Mouse (Mus musculus): ENCODE results near the gene March10. TPM values are rescaled to one million over a fixed set of nuclear protein-coding genes. Genes with fewer than 3 reads are reported as not detected.

March10 gene
- polyA plus RNA-seq, 1 experiment from 2014 or later, result not detected

DNA sequence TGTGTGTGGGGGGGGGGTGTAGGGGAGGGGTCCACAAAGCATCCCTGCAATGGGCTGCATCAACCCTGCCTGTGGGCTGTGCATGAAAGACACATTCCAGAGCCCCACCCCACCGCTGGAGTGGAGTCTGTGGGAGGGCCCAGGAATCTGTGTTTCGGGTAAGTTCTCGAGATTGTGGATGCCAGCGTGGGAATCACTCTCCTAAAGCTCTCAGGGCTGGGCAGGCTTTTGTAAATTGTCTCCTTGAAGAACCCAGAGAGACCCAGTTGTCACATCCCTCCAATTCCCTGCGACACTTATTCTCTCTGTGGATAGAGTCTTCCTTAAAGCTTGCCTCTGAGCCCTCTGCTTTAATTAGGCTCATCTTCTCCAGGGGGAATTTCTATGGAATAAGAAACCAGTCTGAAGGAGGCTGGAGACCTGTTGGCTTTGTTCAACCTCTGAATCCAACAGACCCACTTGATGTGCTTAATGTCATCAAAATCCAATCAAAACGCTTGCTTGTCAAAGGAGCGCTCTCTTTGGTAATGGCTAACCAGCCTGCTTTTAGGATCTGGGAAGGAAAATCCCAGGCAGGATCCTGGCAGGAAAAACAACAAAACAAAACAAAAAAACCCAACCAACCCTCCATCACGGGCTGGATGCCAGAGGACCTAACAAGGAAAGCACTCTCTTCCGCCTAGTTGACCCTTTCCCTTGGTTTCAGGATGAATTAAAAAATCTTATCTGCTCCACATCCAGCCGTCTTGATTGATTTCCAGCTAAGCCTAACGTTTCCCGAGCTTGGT lies 92.7 kb downstream of the March10 start:
- Histone ChIP-seq H3K9me3 (no peaks in the 10 kb centered on the region), H3K27me3 (replicated peaks) (0 out of 2 replicates have a peak, but pooled peaks cover 3% of the 10 kb centered on the region), H3K4me2 (peak overlapping the region; percentile 95), H3K36me3 (no peaks in the 10 kb centered on the region), H3K27ac (no peak overlapping the region), H3K4me1 (peaks cover 23% of the 10 kb centered on the region), H3K9ac (no peak overlapping the region), H3K4me3 (replicated peaks) (peak overlapping the region; percentile 54; the same call in 1 of the 2 replicates)
- ATAC-seq (ENCODE audit: insufficient read depth, low FRiP score, low read depth), result no peak
- 46% methylated on average over 12 of the region's 12 CpGs for WGBS

DNA sequence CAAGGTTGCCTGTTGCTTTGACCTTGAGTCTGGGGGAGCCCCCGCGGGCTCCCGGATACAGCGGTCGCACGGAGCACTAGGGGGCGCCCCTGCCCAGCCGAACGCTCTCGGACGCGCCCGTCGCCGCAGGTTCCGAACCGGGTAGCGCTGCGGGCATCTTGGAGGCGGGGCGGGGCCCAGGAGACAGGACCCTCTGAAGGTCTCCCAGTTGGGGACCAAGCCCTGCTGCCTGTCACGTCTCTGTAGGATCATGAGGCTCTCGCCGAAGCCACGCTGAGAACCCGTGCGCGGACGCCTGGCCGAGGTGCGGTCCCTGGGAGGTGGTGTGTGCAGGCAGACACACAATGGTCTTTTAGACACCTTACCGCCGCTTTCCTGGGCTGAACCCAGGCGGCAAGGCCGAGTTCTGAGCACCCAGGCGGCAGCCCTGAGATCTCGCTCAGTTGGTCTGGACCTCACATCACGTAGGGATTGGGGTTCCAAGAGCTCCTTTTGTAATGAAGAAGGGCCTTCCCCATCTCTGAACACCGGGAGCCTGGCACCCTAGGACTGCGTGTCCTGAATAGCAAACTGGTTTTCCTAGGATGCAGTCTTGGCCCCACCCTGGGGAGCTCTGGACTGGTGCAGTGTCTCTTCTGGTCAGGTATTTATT lies 93.5 kb downstream of the March10 start:
- 2% methylated on average over 40 of the region's 40 CpGs for WGBS
- peak; percentile 69 for ATAC-seq (ENCODE audit: insufficient read depth, low FRiP score, low read depth)
- peak overlapping the region; percentile 54 for H3K4me3 ChIP-seq (replicated peaks)
- peak overlapping the region; percentile 9; the same call in 1 of the 2 replicates for H3K9ac ChIP-seq
- peaks cover 23% of the 10 kb centered on the region for H3K4me1 ChIP-seq
- H3K27ac ChIP-seq, result no peak overlapping the region
- no peaks in the 10 kb centered on the region for H3K36me3 ChIP-seq
- 0 out of 2 replicates have a peak, but pooled peaks cover 3% of the 10 kb centered on the region for H3K27me3 ChIP-seq (replicated peaks)
- H3K4me2 ChIP-seq, result peak overlapping the region; percentile 95
- H3K9me3 ChIP-seq, result no peaks in the 10 kb centered on the region

DNA sequence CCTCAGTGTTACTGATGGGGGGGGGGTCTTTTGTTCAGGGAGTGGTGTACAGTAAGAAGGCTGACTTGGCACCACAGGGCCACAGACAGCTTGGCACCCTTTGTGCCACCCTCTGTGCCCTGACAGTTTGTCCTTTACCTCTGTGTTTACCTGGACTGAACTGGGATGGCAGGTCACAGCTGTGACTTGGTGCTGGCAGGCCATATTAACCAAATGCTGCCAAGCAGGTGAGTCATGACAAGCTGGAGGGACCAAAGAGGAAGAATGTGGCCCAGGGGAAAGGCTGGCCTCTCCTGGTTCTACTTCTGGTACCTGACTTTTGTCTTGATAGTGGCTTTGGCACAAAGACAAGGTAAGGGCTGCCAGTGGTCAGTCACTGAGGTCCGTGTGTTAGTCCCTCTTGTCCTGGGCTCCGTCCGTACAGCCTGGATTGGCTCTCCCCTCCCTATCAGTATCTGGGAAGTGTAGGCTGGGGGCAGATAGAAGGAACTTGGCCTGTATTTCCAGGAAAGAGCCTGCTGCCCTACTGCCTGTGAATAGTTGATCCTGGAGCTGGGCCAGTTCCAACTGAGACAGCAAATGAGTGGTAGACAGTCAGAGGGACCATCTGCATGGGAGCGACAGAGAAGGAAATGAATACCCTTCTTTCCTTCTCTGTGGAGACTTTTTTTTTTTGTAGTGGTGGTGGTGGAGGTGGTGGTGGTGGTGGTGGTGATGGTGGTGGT lies 94.3 kb downstream of the March10 start:
- H3K4me1 ChIP-seq, result peaks cover 23% of the 10 kb centered on the region
- ATAC-seq (ENCODE audit: insufficient read depth, low FRiP score, low read depth), result no peak

DNA sequence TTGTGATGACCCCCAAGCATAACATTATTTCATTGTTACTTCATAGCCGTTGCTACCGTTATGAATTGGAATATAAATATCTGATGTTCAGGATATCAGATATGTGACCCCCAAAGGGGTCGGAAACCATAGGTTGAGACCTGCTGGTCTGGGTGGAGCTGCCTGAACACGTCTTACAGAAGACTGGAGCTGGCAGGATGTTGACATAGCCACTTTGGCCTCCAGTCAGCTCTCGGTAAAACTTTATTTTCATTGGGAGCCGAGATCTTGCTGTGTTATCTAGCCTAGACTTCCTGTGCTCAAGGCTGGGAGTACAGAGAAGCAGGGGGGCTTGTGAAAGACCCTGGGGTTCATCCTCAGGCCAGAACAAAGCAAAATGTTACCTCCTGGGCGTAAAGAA lies 100.2 kb downstream of the March10 start:
- Histone ChIP-seq H3K9me3 (no peaks in the 10 kb centered on the region), H3K36me3 (no peaks in the 10 kb centered on the region), H3K9ac (no peak overlapping the region), H3K27me3 (replicated peaks) (0 out of 2 replicates have a peak, but pooled peaks cover 3% of the 10 kb centered on the region), H3K4me1 (peaks cover 18% of the 10 kb centered on the region), H3K27ac (no peak overlapping the region), H3K4me3 (replicated peaks) (no peak overlapping the region), H3K4me2 (no peak overlapping the region)
- WGBS, result 43% methylated on average over 7 of the region's 7 CpGs
- no peak for ATAC-seq (ENCODE audit: insufficient read depth, low FRiP score, low read depth)

More for the DNA sequence above, 94.3 kb downstream of the March10 start:
- H3K4me2 ChIP-seq, result no peak overlapping the region
- no peaks in the 10 kb centered on the region for H3K9me3 ChIP-seq
- 0 out of 2 replicates have a peak, but pooled peaks cover 3% of the 10 kb centered on the region for H3K27me3 ChIP-seq (replicated peaks)
- H3K9ac ChIP-seq, result no peak overlapping the region
- H3K4me3 ChIP-seq (replicated peaks), result no peak overlapping the region
- WGBS, result 90% methylated on average over 4 of the region's 4 CpGs
- no peaks in the 10 kb centered on the region for H3K36me3 ChIP-seq
- no peak overlapping the region for H3K27ac ChIP-seq

DNA sequence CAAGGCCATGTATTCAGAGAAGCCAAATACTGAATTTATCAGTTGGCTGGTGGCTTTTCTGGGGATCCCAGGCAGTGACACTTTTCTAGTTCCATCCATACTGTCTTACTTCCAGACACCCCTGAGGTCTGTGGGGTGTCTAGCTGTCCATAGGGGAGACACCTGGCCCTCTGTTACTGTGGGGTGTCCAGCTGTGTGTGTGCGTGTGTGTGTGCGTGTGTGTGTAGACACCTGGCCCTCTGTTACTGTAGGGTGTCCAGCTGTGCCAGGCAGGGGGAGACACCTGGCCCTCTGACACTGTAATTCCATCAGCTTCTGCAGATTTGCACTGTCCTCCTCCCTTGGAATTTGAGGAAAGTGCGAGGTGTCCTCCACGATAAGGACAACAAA lies 102.6 kb downstream of the March10 start:
- Histone ChIP-seq H3K9me3 (no peaks in the 10 kb centered on the region), H3K4me2 (no peak overlapping the region), H3K9ac (no peak overlapping the region), H3K36me3 (no peaks in the 10 kb centered on the region), H3K27me3 (replicated peaks) (no peaks in the 10 kb centered on the region), H3K4me3 (replicated peaks) (no peak overlapping the region), H3K4me1 (peaks cover 22% of the 10 kb centered on the region), H3K27ac (no peak overlapping the region)
- no peak for ATAC-seq (ENCODE audit: insufficient read depth, low FRiP score, low read depth)
- 76% methylated on average over 4 of the region's 4 CpGs for WGBS

- Histone ChIP-seq H3K36me3 (no peaks in the 10 kb centered on the region), H3K9me3 (no peaks in the 10 kb centered on the region), H3K9ac (no peak overlapping the region), H3K4me1 (peaks cover 22% of the 10 kb centered on the region), H3K27ac (peak overlapping the region; percentile 60), H3K27me3 (replicated peaks) (no peaks in the 10 kb centered on the region), H3K4me3 (replicated peaks) (no peak overlapping the region), H3K4me2 (no peak overlapping the region)
- WGBS, result 39% methylated on average over 9 of the region's 9 CpGs
- ATAC-seq (ENCODE audit: insufficient read depth, low FRiP score, low read depth), result 0 out of 2 replicates have a peak, but pooled peaks have one; percentile 12
These were observed 103.3 kb downstream of the March10 start for GRCm38 (mm10) chr11:105352954-105353890.

DNA sequence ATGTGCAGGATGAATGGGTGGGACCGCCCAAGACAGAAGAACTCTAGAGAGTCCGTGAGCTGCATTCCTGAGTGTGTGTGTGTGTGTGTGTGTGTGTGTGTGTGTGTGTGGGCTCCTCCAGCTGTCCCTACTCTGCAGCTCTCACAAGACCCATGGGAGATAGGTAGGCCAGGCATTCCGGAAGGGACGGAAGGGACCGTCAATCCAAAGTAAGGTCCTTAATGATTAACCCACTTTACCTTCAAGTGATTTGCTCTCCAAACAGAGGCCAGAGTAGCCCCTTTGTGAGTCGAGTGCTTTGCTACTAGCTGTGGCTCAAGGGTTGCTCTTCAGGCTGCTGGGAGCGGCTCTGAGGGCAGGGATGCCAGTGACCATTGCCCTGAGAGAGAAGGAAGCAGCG lies 104.4 kb downstream of the March10 start:
- WGBS, result 59% methylated on average over 8 of the region's 8 CpGs
- Histone ChIP-seq H3K4me1 (peaks cover 22% of the 10 kb centered on the region), H3K9ac (no peak overlapping the region), H3K27ac (peak overlapping the region; percentile 60; the same call in 1 of the 2 replicates), H3K4me2 (no peak overlapping the region), H3K4me3 (replicated peaks) (no peak overlapping the region), H3K9me3 (no peaks in the 10 kb centered on the region), H3K36me3 (no peaks in the 10 kb centered on the region), H3K27me3 (replicated peaks) (no peaks in the 10 kb centered on the region)
- ATAC-seq (ENCODE audit: insufficient read depth, low FRiP score, low read depth), result peak; percentile 59

GRCm38 (mm10) chr11:105350643-105351042 lies 105.9 kb downstream of the March10 start:
- no peak overlapping the region for H3K9ac ChIP-seq
- H3K27ac ChIP-seq, result no peak overlapping the region
- no peaks in the 10 kb centered on the region for H3K9me3 ChIP-seq
- peaks cover 22% of the 10 kb centered on the region for H3K4me1 ChIP-seq
- WGBS, result 84% methylated on average over 7 of the region's 7 CpGs
- H3K4me2 ChIP-seq, result no peak overlapping the region
- H3K36me3 ChIP-seq, result no peaks in the 10 kb centered on the region
- ATAC-seq (ENCODE audit: insufficient read depth, low FRiP score, low read depth), result no peak
- H3K27me3 ChIP-seq (replicated peaks), result no peaks in the 10 kb centered on the region
- H3K4me3 ChIP-seq (replicated peaks), result no peak overlapping the region

DNA sequence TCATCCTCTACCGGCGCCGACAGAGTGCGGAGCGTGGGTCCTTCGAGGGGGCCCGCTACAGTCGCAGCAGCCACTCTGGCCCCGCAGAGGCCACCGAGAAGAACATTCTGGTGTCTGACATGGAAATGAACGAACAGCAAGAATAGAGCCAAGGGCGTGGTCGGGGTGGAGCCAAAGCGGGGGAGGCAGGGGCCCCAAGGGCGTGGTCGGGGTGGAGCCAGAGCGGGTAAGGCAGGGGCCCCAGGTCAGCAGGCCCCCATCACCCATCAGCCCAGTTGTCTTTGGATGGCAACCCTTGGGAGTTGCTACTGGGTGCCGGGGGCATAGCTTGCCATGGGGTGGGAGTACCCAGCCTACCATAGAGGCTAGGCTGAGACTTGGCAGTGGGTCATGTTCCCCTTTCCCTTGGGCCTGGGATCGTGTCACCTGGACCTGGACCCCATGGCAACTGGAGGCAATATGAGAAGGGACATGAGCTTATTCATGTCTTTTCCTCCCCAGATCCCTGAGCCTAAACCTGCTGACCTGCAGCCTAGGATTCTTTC lies 106.7 kb downstream of the March10 start:
- H3K36me3 ChIP-seq, result no peaks in the 10 kb centered on the region
- no peaks in the 10 kb centered on the region for H3K27me3 ChIP-seq (replicated peaks)
- no peak overlapping the region for H3K4me3 ChIP-seq (replicated peaks)
- WGBS, result 87% methylated on average over 19 of the region's 19 CpGs
- H3K4me1 ChIP-seq, result peaks cover 19% of the 10 kb centered on the region
- no peak overlapping the region for H3K9ac ChIP-seq
- ATAC-seq (ENCODE audit: insufficient read depth, low FRiP score, low read depth), result no peak
- H3K27ac ChIP-seq, result no peak overlapping the region
- H3K4me2 ChIP-seq, result no peak overlapping the region
- no peaks in the 10 kb centered on the region for H3K9me3 ChIP-seq

DNA sequence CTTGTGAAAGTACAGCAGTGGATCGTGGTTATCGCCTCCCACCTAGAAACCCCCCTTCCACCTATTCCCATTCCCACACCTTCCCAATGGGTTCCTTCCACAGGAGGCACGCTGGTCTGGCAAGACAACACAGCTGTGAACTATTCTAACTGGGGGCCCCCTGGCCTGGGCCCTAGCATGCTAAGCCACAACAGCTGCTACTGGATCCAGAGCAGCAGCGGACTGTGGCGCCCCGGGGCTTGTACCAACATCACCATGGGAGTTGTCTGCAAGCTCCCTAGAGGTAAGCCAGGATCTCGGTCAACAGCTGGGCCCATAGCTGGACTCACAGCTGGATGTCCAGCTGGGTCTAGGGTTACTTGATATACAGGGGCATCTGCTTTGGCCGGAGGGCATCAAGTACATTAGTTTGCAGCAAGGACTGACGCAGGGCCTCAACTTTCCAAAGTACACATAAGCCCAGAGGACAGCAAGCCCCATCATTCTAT lies 108.0 kb downstream of the March10 start:
- H3K27ac ChIP-seq, result no peak overlapping the region

More for the DNA sequence above, 108.0 kb downstream of the March10 start:
- ATAC-seq (ENCODE audit: insufficient read depth, low FRiP score, low read depth), result no peak
- no peaks in the 10 kb centered on the region for H3K9me3 ChIP-seq
- H3K9ac ChIP-seq, result no peak overlapping the region
- WGBS, result 88% methylated on average over 9 of the region's 9 CpGs
- H3K4me3 ChIP-seq (replicated peaks), result no peak overlapping the region
- H3K4me1 ChIP-seq, result peaks cover 19% of the 10 kb centered on the region
- H3K4me2 ChIP-seq, result no peak overlapping the region
- H3K36me3 ChIP-seq, result no peaks in the 10 kb centered on the region
- no peaks in the 10 kb centered on the region for H3K27me3 ChIP-seq (replicated peaks)

Measured in stomach, embryonic 15.5 days (tissue).